Mouse (Mus musculus) testis, adult 2 months (tissue): ENCODE measurements around the gene Mks1.

ENCODE experiments used
- CTCF ChIP-seq: fragments of 200-500 bp; IDR thresholded peaks from 2 replicates; pipeline ENCODE4 v1.5.1; 2012; ENCODE audit warnings: low read depth, mild to moderate bottlenecking, inconsistent platforms, low read length, moderate library complexity; ENCODE audit not compliant: control insufficient read depth, insufficient read depth, insufficient replicate concordance
- POLR2A ChIP-seq: fragments of 200-500 bp; IDR thresholded peaks from 2 replicates; pipeline ENCODE4 v1.6.1; 2012; ENCODE audit warnings: low read depth, mild to moderate bottlenecking, inconsistent platforms, low read length, moderate library complexity; ENCODE audit not compliant: control insufficient read depth

DNA sequence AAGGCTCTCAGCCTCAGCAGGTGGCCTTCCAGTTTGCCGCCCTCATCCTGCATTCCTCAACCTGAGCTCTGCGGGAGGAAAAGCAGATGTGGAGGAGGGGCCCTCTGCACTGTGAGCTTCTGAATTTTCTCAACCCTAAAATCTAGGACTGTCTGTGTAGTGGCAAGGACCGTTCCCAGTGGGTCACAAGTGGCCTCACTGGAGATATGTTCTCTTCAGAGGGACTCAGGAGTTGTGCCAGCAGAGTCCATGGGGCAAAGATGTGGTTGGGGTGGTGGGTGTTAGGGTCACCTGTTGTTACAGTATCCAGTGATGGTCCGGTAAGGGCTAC, 35.6 kb upstream of the Mks1 start:
- TF ChIP-seq CTCF (no peak), POLR2A (no peak)
